Mouse (Mus musculus): ENCODE data around the gene Clic6. TPM values are rescaled to one million over a fixed set of nuclear protein-coding genes. Genes with fewer than 3 reads are reported as not detected.

Clic6 gene
- total RNA-seq, 2 experiments from 2014 or later: 0.98 to 1.7 TPM

DNA sequence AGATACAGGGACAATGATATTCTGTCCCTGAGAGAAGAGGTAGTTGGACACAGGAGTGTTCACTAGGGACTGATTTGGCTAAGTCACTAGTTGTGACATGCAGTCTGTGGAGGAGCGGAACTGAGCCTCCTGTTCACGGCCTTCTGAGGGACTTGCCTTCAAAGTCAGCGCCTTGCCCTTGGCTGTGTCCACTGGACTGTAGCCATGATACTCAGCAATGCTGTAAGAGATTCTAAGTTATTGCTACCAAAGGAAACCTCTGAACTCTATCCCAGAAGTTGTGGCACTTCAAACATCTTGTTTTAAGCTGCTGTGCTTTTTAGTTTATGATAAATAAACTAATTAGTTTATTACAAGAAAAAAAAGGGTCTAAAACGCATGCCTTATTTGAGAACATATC is 102.3 kb downstream of the Clic6 start:
- DNase-seq (ENCODE audit: low spot score in 2 of 2): no peak

Other genes with a start within 250 kb of the Clic6 start
- under 1 TPM in 1 of 2 experiments, not detected in 1; 0.21 TPM for gene Kcne2, start 193.3 kb upstream of the Clic6 start, total RNA-seq (2021)
- gene Smim11, start 184.4 kb upstream of the Clic6 start, total RNA-seq (2021): 10 to 100 TPM; 20.2 to 20.6 TPM
- not detected for gene Fam243, start 164.3 kb upstream of the Clic6 start, total RNA-seq (2021)
- gene Kcne1, start 126.3 kb upstream of the Clic6 start, total RNA-seq (2021): not detected
- gene Rcan1, start 14.9 kb upstream of the Clic6 start, total RNA-seq (2021): 10 to 100 TPM; 59.2 to 69.2 TPM

All from left cerebral cortex, adult 18-20 months (tissue).